Mouse (Mus musculus): ENCODE measurements around the gene Rere. TPM values are rescaled to one million over a fixed set of nuclear protein-coding genes. Genes with fewer than 3 reads are reported as not detected.

The Rere gene
- polyA plus RNA-seq, 1 experiment from 2014 or later, result 16.0 TPM

DNA sequence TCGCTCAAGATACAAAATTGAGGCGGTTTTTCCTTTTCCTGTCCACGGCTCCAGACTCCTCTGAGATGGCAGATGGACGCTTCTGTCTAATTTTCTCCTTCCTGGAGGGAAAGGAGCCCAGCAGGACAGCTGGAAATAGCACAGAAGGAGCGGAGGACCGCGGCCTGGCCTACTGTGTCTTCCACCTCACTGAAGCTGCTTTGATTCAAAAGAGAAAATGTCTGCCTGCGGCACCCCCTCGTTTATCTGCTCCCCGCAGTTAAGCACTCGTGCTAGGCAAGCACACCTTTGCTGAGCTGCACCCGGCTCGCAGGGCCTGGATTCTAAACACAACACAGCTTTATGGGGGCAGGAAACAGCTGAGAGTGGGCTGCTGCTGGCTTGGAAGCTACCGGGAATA, 23.1 kb upstream of the Rere start:
- Histone ChIP-seq H3K9ac (replicated peaks; ENCODE audit: low read depth) (0 out of 2 replicates have a peak overlapping the region, but pooled peaks have one; percentile 16), H3K4me2 (replicated peaks; ENCODE audit: low read depth, low read length) (no peak overlapping the region), H3K27ac (ENCODE audit: low read length) (peak overlapping the region; percentile 48; the same call in 1 of the 2 replicates), H3K4me3 (ENCODE audit: low read depth, low read length) (no peak overlapping the region), H3K4me1 (ENCODE audit: insufficient read depth, low read depth, low read length) (peaks cover 10% of the 10 kb centered on the region; the same call in 1 of the 2 replicates), H3K27me3 (replicated peaks; ENCODE audit: insufficient read depth, low read length) (no peaks in the 10 kb centered on the region), H3K36me3 (ENCODE audit: insufficient read depth, low read length) (no peaks in the 10 kb centered on the region), H3K9me3 (ENCODE audit: low read length) (no peaks in the 10 kb centered on the region)
- no peak for ATAC-seq
- WGBS, result 32% methylated on average over 13 of the region's 14 CpGs
- no peak for DNase-seq (ENCODE audit: low spot score)
- no peak for TF ChIP-seq CTCF (IDR thresholded peaks at IDR 0.05)
- no peak for TF ChIP-seq EP300 (IDR thresholded peaks at IDR 0.05)

- Histone ChIP-seq H3K4me3 (ENCODE audit: low read depth, low read length) (no peak overlapping the region), H3K36me3 (ENCODE audit: insufficient read depth, low read length) (no peaks in the 10 kb centered on the region), H3K27me3 (replicated peaks; ENCODE audit: insufficient read depth, low read length) (no peaks in the 10 kb centered on the region), H3K27ac (ENCODE audit: low read length) (no peak overlapping the region), H3K9me3 (ENCODE audit: low read length) (no peaks in the 10 kb centered on the region), H3K4me2 (replicated peaks; ENCODE audit: low read depth, low read length) (no peak overlapping the region), H3K4me1 (ENCODE audit: insufficient read depth, low read depth, low read length) (peaks cover 10% of the 10 kb centered on the region; the same call in 1 of the 2 replicates), H3K9ac (replicated peaks; ENCODE audit: low read depth) (no peak overlapping the region)
- ATAC-seq, result no peak
- TF ChIP-seq EP300 (IDR thresholded peaks at IDR 0.05) (no peak), CTCF (IDR thresholded peaks at IDR 0.05) (no peak)
- no peak for DNase-seq (ENCODE audit: low spot score)
- WGBS, result 95% methylated on average over 7 of the region's 7 CpGs
Observed at GRCm38 (mm10) chr4:150259577-150259976, 21.9 kb upstream of the Rere start.

DNA sequence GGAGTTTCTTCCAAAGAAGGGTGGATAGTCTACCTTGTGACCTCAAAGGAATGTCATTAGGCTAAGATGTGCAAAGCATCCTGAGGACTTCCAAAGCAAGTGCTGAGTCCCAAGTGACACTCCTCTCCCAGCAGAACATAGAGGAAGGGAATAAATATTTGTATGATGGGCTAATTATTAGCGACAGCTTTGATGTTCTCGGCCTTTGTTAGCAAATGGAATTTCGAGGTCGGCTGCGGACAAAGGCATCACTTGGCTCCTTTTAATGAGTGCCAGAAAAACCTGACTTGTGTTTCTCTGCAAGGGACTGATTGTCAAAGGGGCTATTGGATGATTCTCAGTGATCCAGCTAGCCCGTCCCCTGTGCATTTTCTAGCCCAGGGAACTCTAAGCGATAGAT, 21.3 kb upstream of the Rere start:
- Histone ChIP-seq H3K27ac (ENCODE audit: low read length) (no peak overlapping the region), H3K36me3 (ENCODE audit: insufficient read depth, low read length) (no peaks in the 10 kb centered on the region), H3K9me3 (ENCODE audit: low read length) (no peaks in the 10 kb centered on the region), H3K4me3 (ENCODE audit: low read depth, low read length) (no peak overlapping the region), H3K4me2 (replicated peaks; ENCODE audit: low read depth, low read length) (no peak overlapping the region), H3K4me1 (ENCODE audit: insufficient read depth, low read depth, low read length) (peaks cover 10% of the 10 kb centered on the region; the same call in 1 of the 2 replicates), H3K27me3 (replicated peaks; ENCODE audit: insufficient read depth, low read length) (no peaks in the 10 kb centered on the region), H3K9ac (replicated peaks; ENCODE audit: low read depth) (no peak overlapping the region)
- ATAC-seq (no peak), DNase-seq (ENCODE audit: low spot score) (no peak)
- 44% methylated on average over 7 of the region's 7 CpGs for WGBS
- no peak for TF ChIP-seq CTCF (IDR thresholded peaks at IDR 0.05)
- no peak for TF ChIP-seq EP300 (IDR thresholded peaks at IDR 0.05)

- Histone ChIP-seq H3K9me3 (ENCODE audit: low read length) (no peaks in the 10 kb centered on the region), H3K4me1 (ENCODE audit: insufficient read depth, low read depth, low read length) (peaks cover 10% of the 10 kb centered on the region; the same call in 1 of the 2 replicates), H3K27me3 (replicated peaks; ENCODE audit: insufficient read depth, low read length) (no peaks in the 10 kb centered on the region), H3K9ac (replicated peaks; ENCODE audit: low read depth) (no peak overlapping the region), H3K27ac (ENCODE audit: low read length) (no peak overlapping the region), H3K4me3 (ENCODE audit: low read depth, low read length) (no peak overlapping the region), H3K36me3 (ENCODE audit: insufficient read depth, low read length) (no peaks in the 10 kb centered on the region), H3K4me2 (replicated peaks; ENCODE audit: low read depth, low read length) (no peak overlapping the region)
- ATAC-seq (no peak), DNase-seq (ENCODE audit: low spot score) (peak; percentile 49)
- TF ChIP-seq CTCF (IDR thresholded peaks at IDR 0.05) (peak; percentile 68), EP300 (IDR thresholded peaks at IDR 0.05) (no peak)
- 40% methylated on average over 6 of the region's 6 CpGs for WGBS
Observed at GRCm38 (mm10) chr4:150260745-150261144, 20.7 kb upstream of the Rere start.

- ATAC-seq, result no peak
- Histone ChIP-seq H3K9ac (replicated peaks; ENCODE audit: low read depth) (no peak overlapping the region), H3K9me3 (ENCODE audit: low read length) (no peaks in the 10 kb centered on the region), H3K36me3 (ENCODE audit: insufficient read depth, low read length) (no peaks in the 10 kb centered on the region), H3K27me3 (replicated peaks; ENCODE audit: insufficient read depth, low read length) (no peaks in the 10 kb centered on the region), H3K4me2 (replicated peaks; ENCODE audit: low read depth, low read length) (no peak overlapping the region), H3K4me1 (ENCODE audit: insufficient read depth, low read depth, low read length) (peaks cover 10% of the 10 kb centered on the region; the same call in 1 of the 2 replicates), H3K27ac (ENCODE audit: low read length) (no peak overlapping the region), H3K4me3 (ENCODE audit: low read depth, low read length) (no peak overlapping the region)
- DNase-seq (ENCODE audit: low spot score), result no peak
- TF ChIP-seq CTCF (IDR thresholded peaks at IDR 0.05), result no peak
- TF ChIP-seq EP300 (IDR thresholded peaks at IDR 0.05), result no peak
- 49% methylated on average over 8 of the region's 8 CpGs for WGBS
Observed at GRCm38 (mm10) chr4:150262301-150262700, 19.1 kb upstream of the Rere start.

DNA sequence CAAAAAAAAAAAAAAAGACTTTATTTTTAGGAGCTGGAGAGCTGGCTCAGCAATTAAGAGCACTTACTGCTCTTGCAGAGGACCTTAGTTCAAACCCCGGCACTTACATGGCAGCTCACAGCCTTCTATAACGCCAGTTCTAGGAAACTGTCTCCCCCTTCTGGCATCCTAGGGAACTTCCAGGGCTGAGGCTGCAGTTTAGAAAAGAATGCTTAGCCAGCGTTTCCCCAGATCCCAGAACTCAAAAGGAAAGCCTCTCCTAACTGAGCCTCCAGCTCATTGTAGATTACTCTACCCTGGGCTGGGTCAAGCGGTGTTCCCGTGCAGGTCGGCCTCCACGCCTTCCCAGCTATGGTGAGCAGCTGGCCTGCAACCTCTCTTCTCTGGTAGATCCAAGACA, 16.5 kb upstream of the Rere start:
- no peak overlapping the region for H3K27ac ChIP-seq (ENCODE audit: low read length)
- no peaks in the 10 kb centered on the region for H3K9me3 ChIP-seq (ENCODE audit: low read length)
- H3K4me3 ChIP-seq (ENCODE audit: low read depth, low read length), result no peak overlapping the region
- H3K4me1 ChIP-seq (ENCODE audit: insufficient read depth, low read depth, low read length), result peaks cover 3% of the 10 kb centered on the region; the same call in 1 of the 2 replicates
- 57% methylated on average over 7 of the region's 7 CpGs for WGBS
- H3K36me3 ChIP-seq (ENCODE audit: insufficient read depth, low read length), result no peaks in the 10 kb centered on the region
- H3K4me2 ChIP-seq (replicated peaks; ENCODE audit: low read depth, low read length), result no peak overlapping the region
- no peak overlapping the region for H3K9ac ChIP-seq (replicated peaks; ENCODE audit: low read depth)
- no peaks in the 10 kb centered on the region for H3K27me3 ChIP-seq (replicated peaks; ENCODE audit: insufficient read depth, low read length)
- DNase-seq (ENCODE audit: low spot score) (peak; percentile 51), ATAC-seq (no peak)
- TF ChIP-seq CTCF (IDR thresholded peaks at IDR 0.05), result peak; percentile 70
- 0 out of 2 replicates have a peak, but pooled peaks have one; percentile 14 for TF ChIP-seq EP300 (IDR thresholded peaks at IDR 0.05)

DNA sequence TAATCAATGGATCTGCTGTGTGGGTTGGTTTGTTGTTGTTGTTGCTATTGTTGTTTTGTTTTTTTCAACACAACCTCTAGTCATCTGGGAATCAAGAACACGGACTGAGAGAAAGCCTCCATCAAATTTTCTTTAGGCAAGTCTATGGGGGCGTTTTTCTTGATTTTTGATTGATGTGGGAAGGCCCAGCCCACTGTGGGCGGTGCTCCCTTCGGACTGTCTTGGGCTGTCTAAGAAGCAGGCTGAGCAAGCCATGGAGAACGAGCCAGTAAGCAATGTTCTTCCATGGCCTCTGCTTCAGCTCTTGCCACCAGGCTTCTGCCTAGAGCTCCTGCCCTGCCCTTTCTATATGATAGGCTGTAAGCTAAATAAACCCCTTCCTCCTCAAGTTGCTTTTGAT, 16.0 kb upstream of the Rere start:
- 41% methylated on average over 5 of the region's 5 CpGs for WGBS
- H3K4me1 ChIP-seq (ENCODE audit: insufficient read depth, low read depth, low read length), result peaks cover 4% of the 10 kb centered on the region; the same call in 1 of the 2 replicates
- H3K4me3 ChIP-seq (ENCODE audit: low read depth, low read length), result no peak overlapping the region
- ATAC-seq (no peak), DNase-seq (ENCODE audit: low spot score) (no peak)
- H3K27ac ChIP-seq (ENCODE audit: low read length), result no peak overlapping the region
- no peaks in the 10 kb centered on the region for H3K36me3 ChIP-seq (ENCODE audit: insufficient read depth, low read length)
- no peaks in the 10 kb centered on the region for H3K9me3 ChIP-seq (ENCODE audit: low read length)
- no peak overlapping the region for H3K9ac ChIP-seq (replicated peaks; ENCODE audit: low read depth)
- no peak overlapping the region for H3K4me2 ChIP-seq (replicated peaks; ENCODE audit: low read depth, low read length)
- no peaks in the 10 kb centered on the region for H3K27me3 ChIP-seq (replicated peaks; ENCODE audit: insufficient read depth, low read length)
- TF ChIP-seq CTCF (IDR thresholded peaks at IDR 0.05), result no peak
- no peak for TF ChIP-seq EP300 (IDR thresholded peaks at IDR 0.05)

Data from lung, postnatal 0 days (tissue).